Mouse (Mus musculus) frontal cortex, postnatal 36 days (tissue): ENCODE data around the gene Gm45713.
A peak's percentile ranks its signal among the peaks of the same experiment; 100 is the strongest.
"Not testable (repeated sequence)": the region's sequence is repeated elsewhere in the genome, so short reads cannot be mapped to it uniquely, and the experiment has no call there.

ENCODE experiments used
- DNase-seq, 2 experiments: peaks; one replicate each; pipeline ENCODE4 v3.0.0; 2022; ENCODE audit warnings: low spot score in 2 of 2

The Gm45713 gene

GRCm38 (mm10) chr7:45141914-45142313 lies 5.9 kb upstream of the Gm45713 start:
- DNase-seq = no peak

GRCm38 (mm10) chr7:45141319-45141718 lies 5.3 kb upstream of the Gm45713 start:
- DNase-seq = no peak

- DNase-seq = no peak
These were observed 4.1 kb upstream of the Gm45713 start for GRCm38 (mm10) chr7:45139904-45140723.

GRCm38 (mm10) chr7:45138403-45138802 lies 2.4 kb upstream of the Gm45713 start:
- DNase-seq = no peak

GRCm38 (mm10) chr7:45137171-45138006 lies 1.4 kb upstream of the Gm45713 start:
- DNase-seq = no peak

GRCm38 (mm10) chr7:45135370-45135769 lies 661 bp downstream of the Gm45713 start:
- no peak for DNase-seq

GRCm38 (mm10) chr7:45134544-45135026 lies 1.4 kb downstream of the Gm45713 start:
- DNase-seq = no peak

- DNase-seq = no peak
These were observed 2.4 kb downstream of the Gm45713 start for GRCm38 (mm10) chr7:45133446-45134159.

- DNase-seq = no peak
These were observed 4.2 kb downstream of the Gm45713 start for GRCm38 (mm10) chr7:45131850-45132249.

- no peak for DNase-seq
These were observed 6.1 kb downstream of the Gm45713 start for GRCm38 (mm10) chr7:45129776-45130512.

- no peak for DNase-seq
These were observed 6.7 kb downstream of the Gm45713 start for GRCm38 (mm10) chr7:45129318-45129717.

GRCm38 (mm10) chr7:45128624-45129246 lies 7.3 kb downstream of the Gm45713 start, which contains the start of gene Rpl13a:
TSS of gene Rpl13a (minus strand) at chr7:45128761.
- DNase-seq = peak; percentile 99 to 100

GRCm38 (mm10) chr7:45127700-45128224 lies 8.3 kb downstream of the Gm45713 start:
- no peak for DNase-seq

GRCm38 (mm10) chr7:45126844-45127699 lies 9.0 kb downstream of the Gm45713 start:
- DNase-seq = no peak

- DNase-seq = no peak
These were observed 9.7 kb downstream of the Gm45713 start for GRCm38 (mm10) chr7:45126147-45126843.

GRCm38 (mm10) chr7:45125649-45126048 lies 10.4 kb downstream of the Gm45713 start:
- DNase-seq = not testable (repeated sequence)

GRCm38 (mm10) chr7:45125144-45125600 lies 10.9 kb downstream of the Gm45713 start:
- no peak for DNase-seq

GRCm38 (mm10) chr7:45124224-45125143 lies 11.5 kb downstream of the Gm45713 start, which contains the start of gene Rps11:
TSS of gene Rps11 (minus strand) at chr7:45124439.
- peak; percentile 98 to 99 for DNase-seq
